Mouse (Mus musculus) c-Kit-positive CD71-negative TER-119-negative erythroid progenitor cells, embryonic 14.5 days (primary cell): ENCODE measurements around the gene H2-K1.
A peak's percentile ranks its signal among the peaks of the same experiment; 100 is the strongest.

Experiments
- DNase-seq: peaks from one replicate; pipeline ENCODE4 v3.0.0-alpha.2; 2013; ENCODE audit warnings: low read depth

H2-K1 gene

GRCm38 (mm10) chr17:34000150-34000537, at the start of gene H2-K1:
Gene H2-K1, minus strand, starts transcription at chr17:34000347.
- peak; percentile 92 for DNase-seq

DNA sequence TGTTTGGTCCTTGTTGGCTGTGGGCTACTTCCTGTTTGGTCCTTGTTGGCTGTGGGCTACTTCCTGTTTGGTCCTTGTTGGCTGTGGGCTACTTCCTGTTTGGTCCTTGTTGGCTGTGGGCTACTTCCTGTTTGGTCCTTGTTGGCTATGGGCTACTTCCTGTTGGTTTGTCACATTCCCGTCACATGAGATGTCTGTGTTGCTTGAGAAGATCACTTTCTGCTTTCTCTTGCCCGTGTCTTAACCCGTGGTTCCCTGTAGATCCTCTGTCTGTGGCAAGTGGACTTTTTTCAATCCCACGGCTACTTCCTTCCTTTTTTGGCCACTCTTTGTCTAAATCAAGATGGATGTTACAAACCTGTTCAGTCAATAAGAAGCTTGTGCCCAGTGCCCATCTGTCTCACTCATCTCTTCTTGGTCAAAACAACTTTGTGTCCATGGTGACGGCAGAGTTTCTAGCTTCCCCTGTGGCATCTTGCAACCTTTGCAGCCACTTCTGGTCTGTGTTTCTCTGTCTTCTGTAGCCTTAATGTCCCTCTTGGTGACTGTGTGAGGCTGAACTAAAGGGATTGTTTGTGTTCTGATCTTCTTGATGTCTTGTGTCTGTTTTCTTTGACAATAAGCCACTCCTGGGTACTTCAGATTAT, 47.4 kb upstream of the H2-K1 start:
- DNase-seq: no peak

DNA sequence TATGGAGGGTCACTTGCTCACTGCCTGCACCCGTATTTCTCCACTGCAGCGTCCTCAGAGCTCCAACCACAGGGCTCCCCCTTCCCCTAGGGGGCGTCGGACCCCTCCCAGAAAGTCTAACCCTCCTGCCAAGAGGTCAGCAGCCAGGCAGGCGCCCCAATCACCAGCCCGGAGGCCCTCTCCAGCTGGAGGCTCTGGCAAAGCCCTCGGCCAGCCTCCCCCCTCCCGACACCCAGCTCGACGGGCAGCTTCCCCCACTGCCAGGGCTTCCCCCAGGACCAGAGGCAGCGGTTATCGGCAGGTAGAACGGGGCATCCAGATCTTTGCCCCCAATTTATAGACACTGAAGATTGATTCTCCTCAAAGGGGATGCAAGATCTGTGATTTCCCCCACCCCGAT, 45.8 kb upstream of the H2-K1 start:
- DNase-seq: no peak

- DNase-seq: no peak
These were observed 39.7 kb upstream of the H2-K1 start for GRCm38 (mm10) chr17:34039562-34040450.

GRCm38 (mm10) chr17:34038878-34039561, 38.9 kb upstream of the H2-K1 start, which contains the start of gene Col11a2:
Gene Col11a2, plus strand, starts transcription at chr17:34039437.
- no peak for DNase-seq

- DNase-seq: no peak
These were observed 38.3 kb upstream of the H2-K1 start for GRCm38 (mm10) chr17:34038440-34038839.

DNA sequence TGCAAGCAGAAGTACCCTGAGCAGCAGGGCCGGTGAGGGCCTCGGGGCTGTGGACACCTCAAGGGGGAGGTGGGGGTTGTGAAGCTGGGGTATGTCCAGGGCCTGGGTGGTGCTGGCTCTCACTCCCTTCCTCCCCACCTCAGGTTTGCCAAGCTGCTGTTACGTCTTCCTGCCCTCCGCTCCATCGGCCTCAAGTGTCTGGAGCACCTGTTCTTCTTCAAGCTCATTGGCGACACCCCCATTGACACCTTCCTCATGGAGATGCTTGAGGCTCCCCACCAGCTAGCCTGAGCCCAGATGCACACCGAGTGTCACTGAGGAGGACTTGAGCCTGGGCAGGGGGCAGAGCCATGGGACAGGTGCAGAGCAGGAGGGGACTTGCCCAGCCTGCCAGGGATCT, 37.1 kb upstream of the H2-K1 start:
- DNase-seq: no peak

- DNase-seq: no peak
These were observed 36.5 kb upstream of the H2-K1 start for GRCm38 (mm10) chr17:34036647-34037046.

DNA sequence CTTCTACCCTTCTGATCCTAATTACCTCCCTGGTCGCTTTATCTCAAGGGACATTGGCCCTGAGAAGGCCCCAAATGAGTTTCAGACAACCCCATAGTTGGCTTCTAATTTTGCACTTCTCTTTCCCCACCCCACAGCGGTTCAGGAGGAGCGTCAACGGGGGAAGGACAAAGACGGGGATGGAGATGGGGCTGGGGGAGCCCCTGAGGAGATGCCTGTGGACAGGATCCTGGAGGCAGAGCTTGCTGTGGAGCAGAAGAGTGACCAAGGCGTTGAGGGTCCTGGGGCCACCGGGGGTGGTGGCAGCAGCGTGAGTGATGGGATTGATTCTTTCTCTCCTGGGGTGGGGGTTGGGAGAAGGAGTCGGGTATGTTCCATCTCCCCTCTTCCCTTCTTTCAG, 35.4 kb upstream of the H2-K1 start:
- DNase-seq: no peak

- peak; percentile 88 for DNase-seq
These were observed 33.9 kb upstream of the H2-K1 start for GRCm38 (mm10) chr17:34034064-34034463.

GRCm38 (mm10) chr17:34033441-34033840, 33.3 kb upstream of the H2-K1 start:
- no peak for DNase-seq

GRCm38 (mm10) chr17:34032806-34033205, 32.7 kb upstream of the H2-K1 start:
- no peak for DNase-seq

GRCm38 (mm10) chr17:34032174-34032632, 32.1 kb upstream of the H2-K1 start:
- no peak for DNase-seq

- peak; percentile 98 for DNase-seq
These were observed 31.5 kb upstream of the H2-K1 start, which contains the start of the genes Slc39a7 and Rxrb for GRCm38 (mm10) chr17:34031465-34032173. Gene Slc39a7, minus strand, starts transcription at chr17:34031682. Gene Rxrb, plus strand, starts transcription at chr17:34031812.

GRCm38 (mm10) chr17:34030861-34031326, 30.7 kb upstream of the H2-K1 start:
- DNase-seq: no peak

- no peak for DNase-seq
These were observed 29.9 kb upstream of the H2-K1 start for GRCm38 (mm10) chr17:34029890-34030595.

GRCm38 (mm10) chr17:34029150-34029889, 29.2 kb upstream of the H2-K1 start:
- DNase-seq: no peak

DNA sequence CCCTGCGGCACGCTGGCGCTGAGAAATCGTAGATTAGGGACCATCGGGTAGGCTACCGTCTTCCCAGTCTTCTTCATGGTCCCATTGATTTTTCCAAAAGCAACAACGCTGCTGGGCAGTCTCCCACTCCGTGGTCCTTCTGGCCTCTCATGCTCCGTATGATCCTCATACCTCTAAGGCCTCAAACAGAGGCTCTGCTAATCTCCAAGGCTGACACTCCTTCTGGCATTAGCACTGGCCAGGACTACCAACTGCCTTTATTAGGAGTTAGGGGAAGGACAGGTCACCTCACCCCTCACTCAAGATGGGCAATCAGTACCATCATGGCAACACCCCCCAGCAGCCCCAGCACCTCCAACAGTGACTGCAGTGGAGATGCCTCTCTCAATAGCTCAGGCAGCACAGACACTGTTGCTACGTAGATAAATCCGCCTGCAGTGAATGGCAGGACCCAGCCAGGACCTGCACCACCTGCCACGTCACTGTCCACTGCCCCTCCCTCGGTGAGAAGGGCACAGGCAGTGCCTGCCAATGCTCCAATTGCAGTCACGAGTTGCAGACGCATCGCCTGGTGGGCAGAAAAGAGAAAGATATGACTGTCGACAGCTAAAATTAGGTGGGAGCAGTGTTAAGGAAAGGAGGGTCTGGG, 28.5 kb upstream of the H2-K1 start:
- no peak for DNase-seq

DNA sequence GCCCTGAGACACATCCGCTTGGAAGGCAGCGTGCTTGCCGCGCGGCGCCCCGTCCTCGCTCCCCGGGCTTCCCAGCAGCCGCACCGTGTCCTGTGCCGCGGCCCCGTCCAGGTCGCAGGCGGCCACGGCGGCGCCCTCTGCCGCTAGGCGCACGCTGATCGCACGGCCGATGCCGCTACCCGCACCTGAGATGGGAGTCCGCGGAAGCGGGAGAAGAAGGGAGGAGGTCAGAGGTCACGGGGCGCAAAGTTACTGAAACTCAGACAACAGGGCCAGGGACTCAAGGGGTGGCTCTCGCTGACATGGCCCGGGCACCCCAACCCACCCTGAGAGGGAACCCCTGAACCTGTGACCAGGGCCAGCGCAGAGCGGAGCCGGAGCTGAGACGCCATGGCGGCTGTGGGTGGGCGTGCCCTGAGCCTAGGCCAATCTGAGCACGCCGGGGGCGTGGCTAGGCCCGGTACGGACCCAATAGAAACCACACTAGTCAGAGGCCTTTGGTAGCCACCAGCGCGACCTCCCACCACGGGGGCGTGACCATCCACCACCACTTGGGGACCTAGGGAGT, 27.6 kb upstream of the H2-K1 start, which contains the start of gene H2-Ke6:
Gene H2-Ke6 (minus strand): TSS at position 405 of the 568 bp plus-strand sequence.
- peak; percentile 92 for DNase-seq
